Mouse (Mus musculus): ENCODE results near the gene Dtl. TPM values are rescaled to one million over a fixed set of nuclear protein-coding genes. Genes with fewer than 3 reads are reported as not detected.

Gene Dtl
- polyA plus RNA-seq, 1 experiment = 0.92 TPM

DNA sequence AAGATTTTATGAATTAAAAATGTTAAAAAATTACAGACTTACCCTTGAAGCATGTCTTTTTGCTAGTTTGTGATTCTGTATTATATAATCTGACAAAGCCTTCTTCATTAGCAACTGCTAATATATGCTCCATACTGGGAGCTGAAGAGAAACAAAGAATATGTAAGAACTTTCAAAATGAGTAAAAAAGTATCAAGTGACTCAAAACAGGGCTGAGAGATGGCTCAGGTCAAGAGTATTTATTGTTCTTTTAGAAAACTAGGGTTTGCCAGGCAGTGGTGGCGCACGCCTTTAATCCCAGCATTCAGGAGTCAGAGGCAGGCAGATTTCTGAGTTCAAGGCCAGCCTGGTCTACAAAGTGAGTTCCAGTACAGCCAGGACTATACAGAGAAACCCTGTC lies 5.7 kb downstream of the Dtl start:
- no peak for TF ChIP-seq TAL1 (IDR thresholded peaks at IDR 0.05; ENCODE audit: low read length)
- TF ChIP-seq GATA1 (IDR thresholded peaks at IDR 0.05; ENCODE audit: low read length) = no peak
- no peaks in the 10 kb centered on the region for H3K9me3 ChIP-seq (ENCODE audit: control insufficient read depth, low read length)
- H3K36me3 ChIP-seq (ENCODE audit: control insufficient read depth) = peaks cover 86% of the 10 kb centered on the region
- no peak overlapping the region for H3K4me3 ChIP-seq (replicated peaks)
- H3K27me3 ChIP-seq (ENCODE audit: control insufficient read depth) = no peaks in the 10 kb centered on the region
- peaks cover 38% of the 10 kb centered on the region for H3K4me1 ChIP-seq (ENCODE audit: control insufficient read depth)

DNA sequence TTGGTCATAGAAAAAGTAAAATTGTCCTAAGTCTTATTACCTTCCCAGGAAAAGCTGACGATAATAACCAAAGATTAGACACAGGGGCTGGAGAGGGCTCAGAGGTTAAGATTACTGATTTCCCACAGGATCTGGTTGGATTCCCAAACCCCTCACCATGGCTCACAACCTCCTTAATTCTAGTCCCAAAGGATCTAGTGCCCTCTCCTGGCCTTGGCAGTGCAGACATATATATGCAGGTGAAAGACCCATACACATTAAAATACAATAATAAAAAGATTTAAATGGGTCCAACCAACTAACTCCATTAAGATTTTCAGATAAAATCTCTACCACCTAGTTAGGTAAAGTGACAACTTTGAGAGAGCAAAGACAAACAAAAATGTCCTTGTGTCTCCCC lies 7.5 kb downstream of the Dtl start:
- no peak for TF ChIP-seq TAL1 (IDR thresholded peaks at IDR 0.05; ENCODE audit: low read length)
- no peak for TF ChIP-seq GATA1 (IDR thresholded peaks at IDR 0.05; ENCODE audit: low read length)
- Histone ChIP-seq H3K4me3 (replicated peaks) (no peak overlapping the region), H3K4me1 (ENCODE audit: control insufficient read depth) (peaks cover 28% of the 10 kb centered on the region), H3K27me3 (ENCODE audit: control insufficient read depth) (no peaks in the 10 kb centered on the region), H3K9me3 (ENCODE audit: control insufficient read depth, low read length) (no peaks in the 10 kb centered on the region), H3K36me3 (ENCODE audit: control insufficient read depth) (peaks cover 96% of the 10 kb centered on the region)

DNA sequence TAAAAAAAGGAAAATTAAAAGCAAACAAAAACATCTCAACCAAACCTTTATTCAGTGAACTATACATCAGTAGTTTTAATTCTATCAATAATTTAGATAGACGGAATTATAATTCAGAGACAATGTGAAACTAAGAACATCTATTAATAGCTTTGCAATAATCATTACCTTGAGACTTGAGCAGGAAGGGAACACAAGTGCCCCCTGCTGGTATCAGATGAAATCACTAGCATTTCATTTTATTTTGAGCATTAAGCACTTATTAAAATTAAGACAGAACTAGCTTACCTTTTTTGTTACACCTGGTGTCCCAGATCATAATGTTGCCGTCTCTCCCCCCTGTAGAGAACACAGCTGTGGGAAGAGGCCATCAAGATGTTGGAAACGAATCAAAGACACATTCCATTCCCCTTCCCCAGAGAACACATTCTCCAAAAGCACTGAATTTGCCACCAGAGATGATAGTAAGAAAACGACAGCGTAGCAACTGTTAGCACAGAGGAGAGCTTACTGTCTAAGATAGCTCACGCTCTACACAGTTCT lies 12.4 kb downstream of the Dtl start:
- no peak for TF ChIP-seq GATA1 (IDR thresholded peaks at IDR 0.05; ENCODE audit: low read length)
- TF ChIP-seq TAL1 (IDR thresholded peaks at IDR 0.05; ENCODE audit: low read length) = no peak
- Histone ChIP-seq H3K27me3 (ENCODE audit: control insufficient read depth) (no peaks in the 10 kb centered on the region), H3K4me1 (ENCODE audit: control insufficient read depth) (no peaks in the 10 kb centered on the region; the same call in 1 of the 2 replicates), H3K4me3 (replicated peaks) (no peak overlapping the region), H3K36me3 (ENCODE audit: control insufficient read depth) (peaks cover 96% of the 10 kb centered on the region), H3K9me3 (ENCODE audit: control insufficient read depth, low read length) (no peaks in the 10 kb centered on the region)

DNA sequence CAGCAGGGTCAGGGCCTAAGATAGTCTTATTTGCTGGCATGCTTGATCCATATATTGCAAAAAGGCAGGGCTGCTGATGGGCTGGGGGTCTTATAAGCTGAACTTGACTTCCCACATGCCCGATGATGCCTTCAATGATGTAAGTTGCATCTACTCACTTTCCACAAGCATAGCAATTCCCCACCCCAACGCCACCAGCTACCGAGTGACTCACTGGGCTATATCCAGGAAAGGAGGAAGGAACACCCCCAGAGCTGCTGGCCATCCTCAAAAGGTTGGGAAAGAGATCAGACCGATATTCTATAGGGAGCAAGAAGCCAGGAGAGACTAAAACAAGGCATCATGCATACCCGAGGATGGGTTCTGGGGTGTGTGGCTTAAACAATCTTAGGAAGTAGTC lies 15.6 kb downstream of the Dtl start:
- Histone ChIP-seq H3K9me3 (ENCODE audit: control insufficient read depth, low read length) (no peaks in the 10 kb centered on the region), H3K4me1 (ENCODE audit: control insufficient read depth) (no peaks in the 10 kb centered on the region), H3K4me3 (replicated peaks) (no peak overlapping the region), H3K36me3 (ENCODE audit: control insufficient read depth) (peaks cover 96% of the 10 kb centered on the region), H3K27me3 (ENCODE audit: control insufficient read depth) (no peaks in the 10 kb centered on the region)
- TF ChIP-seq GATA1 (IDR thresholded peaks at IDR 0.05; ENCODE audit: low read length) (no peak), TAL1 (IDR thresholded peaks at IDR 0.05; ENCODE audit: low read length) (no peak)

DNA sequence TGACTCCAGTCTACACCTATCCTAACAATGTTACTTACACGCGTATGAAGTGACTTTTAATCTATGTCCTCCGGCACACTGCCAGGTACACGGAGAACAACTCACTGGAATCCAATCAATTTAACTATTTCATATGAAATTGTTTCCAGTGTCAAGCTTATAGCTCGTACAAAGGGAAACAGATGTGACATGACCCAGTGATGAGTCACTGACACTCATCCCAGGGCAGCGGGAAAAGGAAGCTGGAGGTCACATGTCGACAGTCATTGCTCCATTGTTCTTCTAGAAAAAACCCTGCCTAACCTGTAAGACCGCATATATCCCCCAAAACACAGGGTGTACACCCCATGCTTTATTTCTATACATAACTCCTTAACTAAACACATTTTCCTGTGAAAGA lies 18.2 kb downstream of the Dtl start:
- H3K27me3 ChIP-seq (ENCODE audit: control insufficient read depth) = no peaks in the 10 kb centered on the region
- H3K4me1 ChIP-seq (ENCODE audit: control insufficient read depth) = no peaks in the 10 kb centered on the region
- H3K36me3 ChIP-seq (ENCODE audit: control insufficient read depth) = peaks cover 95% of the 10 kb centered on the region
- H3K9me3 ChIP-seq (ENCODE audit: control insufficient read depth, low read length) = no peaks in the 10 kb centered on the region
- no peak overlapping the region for H3K4me3 ChIP-seq (replicated peaks)
- TF ChIP-seq TAL1 (IDR thresholded peaks at IDR 0.05; ENCODE audit: low read length) = no peak
- TF ChIP-seq GATA1 (IDR thresholded peaks at IDR 0.05; ENCODE audit: low read length) = no peak

DNA sequence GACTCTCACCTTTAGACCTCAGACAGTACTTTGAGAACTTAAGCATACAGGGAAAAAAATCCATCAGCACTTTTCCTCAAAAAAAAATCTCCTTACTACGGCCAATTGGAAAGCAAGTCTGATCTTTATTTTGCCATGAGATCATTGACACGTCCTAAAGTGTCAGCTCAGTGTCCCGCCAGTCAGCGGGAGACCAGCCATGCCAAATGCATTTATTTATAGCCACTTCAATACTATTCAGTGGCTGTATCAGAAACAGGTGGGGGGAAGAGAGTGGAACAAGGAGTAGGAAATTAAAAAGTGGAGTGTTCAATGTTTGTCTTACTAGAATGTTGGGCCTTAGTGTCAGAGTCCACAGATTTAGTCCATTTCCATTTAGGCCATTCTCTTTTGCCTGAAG lies 24.6 kb downstream of the Dtl start:
- Histone ChIP-seq H3K4me1 (ENCODE audit: control insufficient read depth) (no peaks in the 10 kb centered on the region), H3K36me3 (ENCODE audit: control insufficient read depth) (peaks cover 95% of the 10 kb centered on the region), H3K9me3 (ENCODE audit: control insufficient read depth, low read length) (no peaks in the 10 kb centered on the region), H3K4me3 (replicated peaks) (no peak overlapping the region), H3K27me3 (ENCODE audit: control insufficient read depth) (no peaks in the 10 kb centered on the region)
- TF ChIP-seq TAL1 (IDR thresholded peaks at IDR 0.05; ENCODE audit: low read length) (no peak), GATA1 (IDR thresholded peaks at IDR 0.05; ENCODE audit: low read length) (no peak)

DNA sequence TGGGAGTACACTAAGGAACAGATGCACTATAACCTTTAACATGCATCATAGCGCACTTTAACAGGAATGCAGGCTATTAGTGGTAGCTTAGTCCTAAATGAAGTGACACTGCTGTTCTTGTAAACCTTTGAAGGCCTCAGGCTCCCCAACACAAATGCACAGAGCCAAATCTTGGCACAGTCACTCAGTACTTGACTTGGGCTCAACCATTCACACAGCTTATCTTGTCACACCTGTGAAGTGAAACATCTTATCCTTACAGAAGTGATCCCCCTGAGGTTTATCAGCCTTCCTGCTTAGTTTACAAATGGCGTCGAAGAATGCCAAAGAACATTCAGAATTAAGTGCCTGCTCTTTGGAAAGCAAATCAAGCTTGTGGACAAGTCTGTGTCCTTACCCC lies 31.6 kb downstream of the Dtl start:
- H3K36me3 ChIP-seq (ENCODE audit: control insufficient read depth) = peaks cover 100% of the 10 kb centered on the region
- H3K4me1 ChIP-seq (ENCODE audit: control insufficient read depth) = no peaks in the 10 kb centered on the region
- TF ChIP-seq GATA1 (IDR thresholded peaks at IDR 0.05; ENCODE audit: low read length) (no peak), TAL1 (IDR thresholded peaks at IDR 0.05; ENCODE audit: low read length) (no peak)
- H3K4me3 ChIP-seq (replicated peaks) = no peak overlapping the region
- H3K9me3 ChIP-seq (ENCODE audit: control insufficient read depth, low read length) = no peaks in the 10 kb centered on the region
- no peaks in the 10 kb centered on the region for H3K27me3 ChIP-seq (ENCODE audit: control insufficient read depth)

DNA sequence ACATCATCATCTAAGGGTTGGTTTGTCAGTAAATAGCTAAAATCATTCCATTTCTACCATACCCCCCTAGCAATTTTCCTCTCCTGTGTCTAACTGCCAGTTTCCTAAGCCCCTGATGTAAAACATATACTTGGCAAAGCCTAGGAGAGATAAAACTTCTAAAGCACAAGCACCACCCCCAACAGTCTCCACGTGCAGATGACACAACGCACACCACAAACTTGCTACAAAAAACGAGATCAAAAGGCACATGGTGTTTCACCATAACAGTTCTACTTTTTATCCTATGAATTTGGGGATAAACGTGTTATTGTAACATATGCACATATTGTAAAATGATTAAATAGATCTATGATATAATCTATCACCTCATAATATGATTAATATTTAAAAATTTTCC lies 33.7 kb downstream of the Dtl start:
- Histone ChIP-seq H3K9me3 (ENCODE audit: control insufficient read depth, low read length) (no peaks in the 10 kb centered on the region), H3K4me3 (replicated peaks) (no peak overlapping the region), H3K27me3 (ENCODE audit: control insufficient read depth) (no peaks in the 10 kb centered on the region), H3K4me1 (ENCODE audit: control insufficient read depth) (no peaks in the 10 kb centered on the region), H3K36me3 (ENCODE audit: control insufficient read depth) (peaks cover 100% of the 10 kb centered on the region)
- no peak for TF ChIP-seq GATA1 (IDR thresholded peaks at IDR 0.05; ENCODE audit: low read length)
- no peak for TF ChIP-seq TAL1 (IDR thresholded peaks at IDR 0.05; ENCODE audit: low read length)

DNA sequence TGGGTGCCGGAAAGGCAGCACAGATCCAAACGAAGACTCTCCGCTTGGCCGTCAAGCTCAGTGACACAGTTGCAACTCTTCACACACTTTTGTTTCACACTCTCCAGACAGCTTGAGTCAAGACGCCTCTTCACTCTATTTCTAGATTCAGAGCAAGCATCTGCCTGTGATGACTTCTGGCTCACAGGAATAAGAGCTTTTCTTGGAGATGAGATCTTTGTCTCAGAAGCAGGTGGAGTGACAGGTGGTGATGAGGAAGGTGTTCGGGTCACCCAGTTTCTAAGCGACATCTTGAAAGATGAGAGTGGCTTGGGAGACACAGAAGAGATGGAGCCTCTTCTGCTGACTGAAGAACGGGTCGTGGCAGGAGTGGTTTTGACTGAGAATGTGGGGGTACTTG lies 34.3 kb downstream of the Dtl start:
- H3K36me3 ChIP-seq (ENCODE audit: control insufficient read depth) = peaks cover 100% of the 10 kb centered on the region

DNA sequence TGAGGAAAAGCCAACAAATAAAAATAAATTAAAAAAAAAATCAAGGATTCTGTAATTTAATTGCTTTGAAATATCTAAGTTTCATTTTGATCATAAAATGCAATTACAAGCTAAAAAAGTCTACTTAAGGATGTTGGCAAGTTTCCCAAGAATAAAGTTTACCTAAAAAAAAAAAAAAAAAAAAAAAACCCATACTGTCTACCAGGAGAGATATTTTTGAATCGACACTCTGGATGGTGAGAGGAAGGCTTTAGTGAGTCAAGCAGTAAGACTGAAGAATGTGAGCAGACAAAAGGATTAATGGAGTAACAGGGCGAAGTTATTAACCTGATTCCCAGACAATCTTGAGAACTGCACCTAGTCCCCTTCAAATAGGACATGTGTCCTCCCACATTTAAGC lies 35.0 kb downstream of the Dtl start:
- Histone ChIP-seq H3K9me3 (ENCODE audit: control insufficient read depth, low read length) (no peaks in the 10 kb centered on the region), H3K36me3 (ENCODE audit: control insufficient read depth) (peaks cover 100% of the 10 kb centered on the region), H3K4me3 (replicated peaks) (no peak overlapping the region), H3K4me1 (ENCODE audit: control insufficient read depth) (no peaks in the 10 kb centered on the region), H3K27me3 (ENCODE audit: control insufficient read depth) (no peaks in the 10 kb centered on the region)
- no peak for TF ChIP-seq TAL1 (IDR thresholded peaks at IDR 0.05; ENCODE audit: low read length)
- no peak for TF ChIP-seq GATA1 (IDR thresholded peaks at IDR 0.05; ENCODE audit: low read length)

More for the DNA sequence above, 34.3 kb downstream of the Dtl start:
- Histone ChIP-seq H3K4me1 (ENCODE audit: control insufficient read depth) (no peaks in the 10 kb centered on the region), H3K27me3 (ENCODE audit: control insufficient read depth) (no peaks in the 10 kb centered on the region), H3K9me3 (ENCODE audit: control insufficient read depth, low read length) (no peaks in the 10 kb centered on the region), H3K4me3 (replicated peaks) (no peak overlapping the region)
- TF ChIP-seq GATA1 (IDR thresholded peaks at IDR 0.05; ENCODE audit: low read length) (no peak), TAL1 (IDR thresholded peaks at IDR 0.05; ENCODE audit: low read length) (no peak)

All from erythroblast, embryonic 14.5 days (primary cell).